Mouse (Mus musculus) left cerebral cortex, adult 2 months (tissue): Measurements from ENCODE around the gene Olfr1281. TPM values are rescaled to one million over a fixed set of nuclear protein-coding genes. Genes with fewer than 3 reads are reported as not detected.
"Not testable (repeated sequence)": the region's sequence is repeated elsewhere in the genome, so short reads cannot be mapped to it uniquely, and the experiment has no call there.

Experiments
- DNase-seq, 2 experiments: peaks; one replicate each; pipeline ENCODE4 v3.0.0; 2021 to 2022; ENCODE audit warnings: low spot score in 2 of 2, mixed read lengths in 1 of 2; ENCODE audit errors: extremely low spot score in 1 of 2
- H3K27ac ChIP-seq: fragments of 200-600 bp; 2 replicates; pipeline ENCODE4 v1.8.1; 2022
- H3K4me3 ChIP-seq: fragments of 200-600 bp; 2 replicates; pipeline ENCODE4 v1.8.1; 2022
- CTCF ChIP-seq: fragments of 200-600 bp; IDR thresholded peaks from 2 replicates; pipeline ENCODE4 v1.8.1; 2022; ENCODE audit warnings: antibody characterized with exemption, mild to moderate bottlenecking, moderate library complexity
- intact Hi-C: fragments of 180-260 bp; cut with DNase I; formaldehyde crosslinking; loops from one replicate; pipeline ENCODE4 v1.15.1; 2025
- long read RNA-seq, 2 experiments: library from polyadenylated mRNA; stranded (forward); transcript quantifications; one replicate each; pipeline ENCODE4 v2.0.0; 2021; ENCODE audit warnings: borderline mapping rate in 2 of 2
- total RNA-seq, 2 experiments: library from RNA; stranded (reverse); gene quantifications; 2 replicates each; pipeline ENCODE4 v1.2.3; 2021

Olfr1281 gene
- total RNA-seq, result not detected
- long read RNA-seq, experiment 1, result 0 reads
- long read RNA-seq, experiment 2, result 0 reads

GRCm38 (mm10) chr2:111326220-111326619, at the start of gene Olfr1281:
Olfr1281 (plus strand) TSS chr2:111326520.
- H3K27ac ChIP-seq, result no peak within 1 kb of the TSS
- DNase-seq, result no peak
- intact Hi-C loops, result no loop called here
- H3K4me3 ChIP-seq, result no peak within 1 kb of the TSS
- no peak for TF ChIP-seq CTCF

GRCm38 (mm10) chr2:111289836-111290235, 36.5 kb upstream of the Olfr1281 start, which contains the start of gene Olfr1278:
Olfr1278 (plus strand) TSS chr2:111290136.
- no peak for TF ChIP-seq CTCF
- Histone ChIP-seq H3K27ac (no peak within 1 kb of the TSS), H3K4me3 (no peak within 1 kb of the TSS)
- intact Hi-C loops, result no loop called here
- no peak for DNase-seq

GRCm38 (mm10) chr2:111298541-111298940, 27.8 kb upstream of the Olfr1281 start:
- no peak overlapping the region for H3K27ac ChIP-seq
- H3K4me3 ChIP-seq, result no peak overlapping the region
- intact Hi-C loops, result no loop called here
- no peak for TF ChIP-seq CTCF
- no peak for DNase-seq

- intact Hi-C loops, result no loop called here
- TF ChIP-seq CTCF, result no peak
- Histone ChIP-seq H3K4me3 (no peak within 1 kb of the TSS), H3K27ac (no peak within 1 kb of the TSS)
- no peak for DNase-seq
These were observed 25.9 kb upstream of the Olfr1281 start, which contains the start of gene Olfr1279 for GRCm38 (mm10) chr2:111300374-111300773. Olfr1279 (plus strand) TSS chr2:111300635.

GRCm38 (mm10) chr2:111313717-111314116, 12.6 kb upstream of the Olfr1281 start, which contains the start of gene Olfr1280:
Olfr1280 (plus strand) TSS chr2:111314017.
- DNase-seq, result no peak
- intact Hi-C loops, result no loop called here
- no peak within 1 kb of the TSS for H3K27ac ChIP-seq
- TF ChIP-seq CTCF, result no peak
- H3K4me3 ChIP-seq, result no peak within 1 kb of the TSS

GRCm38 (mm10) chr2:111333721-111334120, 7.4 kb downstream of the Olfr1281 start:
- H3K4me3 ChIP-seq, DNase-seq, intact Hi-C loops, H3K27ac ChIP-seq: not testable (repeated sequence)

GRCm38 (mm10) chr2:111335976-111336375, 9.7 kb downstream of the Olfr1281 start, which contains the start of gene Olfr1282:
Olfr1282 (minus strand) TSS chr2:111336076.
- no peak within 1 kb of the TSS for H3K4me3 ChIP-seq
- no peak within 1 kb of the TSS for H3K27ac ChIP-seq
- no peak for DNase-seq
- intact Hi-C loops, result no loop called here
- no peak for TF ChIP-seq CTCF

- Histone ChIP-seq H3K4me3 (no peak within 1 kb of the TSS), H3K27ac (no peak within 1 kb of the TSS)
- no peak for DNase-seq
- intact Hi-C loops, result no loop called here
- no peak for TF ChIP-seq CTCF
These were observed 40.2 kb downstream of the Olfr1281 start, which contains the start of gene Olfr1283 for GRCm38 (mm10) chr2:111366490-111366889. Olfr1283 (plus strand) TSS chr2:111366790.

- H3K27ac ChIP-seq, result no peak within 1 kb of the TSS
- H3K4me3 ChIP-seq, result no peak within 1 kb of the TSS
- no peak for TF ChIP-seq CTCF
- intact Hi-C loops, result no loop called here
- no peak for DNase-seq
These were observed 48.9 kb downstream of the Olfr1281 start, which contains the start of gene Olfr1284 for GRCm38 (mm10) chr2:111375222-111375621. Olfr1284 (plus strand) TSS chr2:111375522.

Other genes with a start within 250 kb of the Olfr1281 start
- gene Gm13941, start 220.5 kb upstream of the Olfr1281 start, total RNA-seq, result not detected
- gene Gm15130, start 173.6 kb upstream of the Olfr1281 start, total RNA-seq, result not detected
- gene 4930430A15Rik, start 96.9 kb upstream of the Olfr1281 start, total RNA-seq, result not detected
- not detected for gene Olfr1275, start 91.2 kb upstream of the Olfr1281 start, total RNA-seq
- not detected for gene Olfr1276, start 72.0 kb upstream of the Olfr1281 start, total RNA-seq
- gene Olfr1277, start 52.4 kb upstream of the Olfr1281 start, total RNA-seq, result not detected
- not detected for gene Olfr1278, start 36.4 kb upstream of the Olfr1281 start, total RNA-seq
- gene Olfr1279, start 25.9 kb upstream of the Olfr1281 start, total RNA-seq, result not detected
- gene Olfr1280, start 12.5 kb upstream of the Olfr1281 start, total RNA-seq, result not detected
- gene Olfr1282, start 9.6 kb downstream of the Olfr1281 start, total RNA-seq, result not detected
- not detected for gene Olfr1283, start 40.3 kb downstream of the Olfr1281 start, total RNA-seq
- not detected for gene Olfr1284, start 49.0 kb downstream of the Olfr1281 start, total RNA-seq
- not detected for gene Olfr1286, start 96.6 kb downstream of the Olfr1281 start, total RNA-seq
- not detected for gene Olfr1287, start 122.6 kb downstream of the Olfr1281 start, total RNA-seq
- not detected for gene Olfr1288, start 147.6 kb downstream of the Olfr1281 start, total RNA-seq
- not detected for gene Olfr1289, start 154.3 kb downstream of the Olfr1281 start, total RNA-seq
- not detected for gene Olfr1290, start 167.3 kb downstream of the Olfr1281 start, total RNA-seq
- not detected for gene Olfr1291-ps1, start 170.7 kb downstream of the Olfr1281 start, total RNA-seq
- not detected for gene Olfr1293-ps, start 198.7 kb downstream of the Olfr1281 start, total RNA-seq
- not detected for gene Olfr1294, start 213.8 kb downstream of the Olfr1281 start, total RNA-seq
- not detected for gene Olfr1295, start 243.2 kb downstream of the Olfr1281 start, total RNA-seq